Mouse (Mus musculus) bone marrow macrophage, adult 2 months (primary cell): ENCODE data around the gene Zcchc2. TPM values are rescaled to one million over a fixed set of nuclear protein-coding genes. Genes with fewer than 3 reads are reported as not detected.
A peak's percentile ranks its signal among the peaks of the same experiment; 100 is the strongest.

Experiments used
- H3K27ac ChIP-seq: 2 replicates; pipeline ENCODE4 v1.5.1; 2012; ENCODE audit warnings: low read depth, low read length; ENCODE audit not compliant: insufficient read depth
- H3K4me1 ChIP-seq: 2 replicates; pipeline ENCODE4 v1.6.1; 2012; ENCODE audit warnings: low read length; ENCODE audit not compliant: control insufficient read depth, insufficient read depth
- H3K4me3 ChIP-seq: 2 replicates; pipeline ENCODE4 v1.5.1; 2012; ENCODE audit warnings: mild to moderate bottlenecking, low read length, moderate library complexity; ENCODE audit not compliant: insufficient read depth
- CTCF ChIP-seq: IDR thresholded peaks from 2 replicates; pipeline ENCODE4 v1.5.1; 2012; ENCODE audit warnings: low read depth, mild to moderate bottlenecking, low read length, moderate library complexity
- POLR2A ChIP-seq: IDR thresholded peaks from 2 replicates; pipeline ENCODE4 v1.6.1; 2012; ENCODE audit warnings: mild to moderate bottlenecking, low read depth, low read length, borderline replicate concordance
- polyA plus RNA-seq: library from polyadenylated mRNA; stranded (reverse); fragments of >200 nt; gene quantifications from 2 replicates; pipeline ENCODE4 v1.2.4, GENCODE M21; 2012; ENCODE audit not compliant: missing spikeins, insufficient read depth, insufficient read length

The Zcchc2 gene
- polyA plus RNA-seq, 1 experiment, result 18.0 TPM

DNA sequence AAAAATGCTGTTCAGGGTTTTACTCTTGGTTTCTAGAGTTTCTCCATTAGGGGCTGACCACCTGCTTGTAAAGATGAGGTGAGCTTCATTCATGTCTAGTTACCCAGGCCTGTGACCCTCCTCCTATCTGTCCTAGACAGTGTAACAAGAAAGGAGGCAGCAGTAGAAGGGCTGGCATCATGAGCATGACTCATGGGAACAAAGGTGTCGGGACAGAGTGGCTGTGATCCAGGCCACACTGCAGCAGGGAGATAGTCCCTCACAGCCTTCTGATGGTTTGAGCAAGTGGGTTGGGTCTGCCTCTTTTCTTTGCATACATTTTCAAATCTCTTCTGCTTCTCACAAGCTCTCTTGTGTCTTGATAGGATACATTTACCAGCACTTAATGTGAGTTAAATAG is 17.4 kb downstream of the Zcchc2 start:
- H3K4me3 ChIP-seq, result no peak overlapping the region

DNA sequence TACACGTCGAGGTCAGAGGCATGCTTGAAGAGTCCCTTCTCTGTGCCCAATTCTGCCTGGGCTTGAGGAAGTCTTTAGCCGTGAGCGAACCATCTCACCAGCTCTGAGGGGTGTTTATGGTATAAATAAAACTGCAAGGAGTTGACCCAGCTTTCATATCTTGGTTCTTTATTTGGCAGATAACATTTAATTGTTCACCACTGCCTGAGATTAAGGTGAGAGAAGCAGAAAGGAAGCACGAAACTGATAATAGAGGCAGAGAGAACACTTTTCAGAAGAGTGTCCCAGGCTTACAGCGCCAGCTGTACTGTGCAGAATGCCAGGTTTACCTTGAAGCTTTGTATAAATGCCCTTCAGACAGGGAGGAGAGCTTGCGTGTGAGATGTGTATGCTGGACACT is 20.9 kb downstream of the Zcchc2 start:
- Histone ChIP-seq H3K27ac (no peak overlapping the region), H3K4me3 (no peak overlapping the region)
- TF ChIP-seq POLR2A (no peak), CTCF (no peak)

More for the DNA sequence above, 17.4 kb downstream of the Zcchc2 start:
- H3K4me1 ChIP-seq, result no peaks in the 10 kb centered on the region
- H3K27ac ChIP-seq, result no peak overlapping the region
- TF ChIP-seq CTCF, result no peak
- no peak for TF ChIP-seq POLR2A

DNA sequence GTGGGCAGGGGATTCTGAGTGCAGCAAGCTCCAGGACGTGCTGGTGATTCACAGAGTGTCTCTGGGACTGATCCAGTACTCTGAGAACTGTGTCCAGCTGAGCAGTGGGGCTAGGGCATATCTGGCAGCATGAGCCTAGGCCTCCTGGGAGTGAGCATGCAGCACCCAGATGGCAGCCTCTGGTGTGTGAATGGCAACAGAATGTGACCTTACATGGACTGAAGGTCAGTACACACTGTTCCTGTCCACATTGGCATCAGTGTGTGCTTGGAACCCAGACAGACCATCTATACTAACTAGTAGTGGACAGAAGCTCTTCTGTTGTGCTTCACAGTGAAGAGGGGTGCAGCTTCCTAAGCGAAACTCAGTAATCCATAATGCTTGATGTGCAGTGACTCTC is 23.6 kb downstream of the Zcchc2 start:
- TF ChIP-seq CTCF (no peak), POLR2A (no peak)
- Histone ChIP-seq H3K4me3 (no peak overlapping the region), H3K4me1 (no peaks in the 10 kb centered on the region; the same call in 1 of the 2 replicates), H3K27ac (no peak overlapping the region)

More for the DNA sequence above, 20.9 kb downstream of the Zcchc2 start:
- no peaks in the 10 kb centered on the region for H3K4me1 ChIP-seq

DNA sequence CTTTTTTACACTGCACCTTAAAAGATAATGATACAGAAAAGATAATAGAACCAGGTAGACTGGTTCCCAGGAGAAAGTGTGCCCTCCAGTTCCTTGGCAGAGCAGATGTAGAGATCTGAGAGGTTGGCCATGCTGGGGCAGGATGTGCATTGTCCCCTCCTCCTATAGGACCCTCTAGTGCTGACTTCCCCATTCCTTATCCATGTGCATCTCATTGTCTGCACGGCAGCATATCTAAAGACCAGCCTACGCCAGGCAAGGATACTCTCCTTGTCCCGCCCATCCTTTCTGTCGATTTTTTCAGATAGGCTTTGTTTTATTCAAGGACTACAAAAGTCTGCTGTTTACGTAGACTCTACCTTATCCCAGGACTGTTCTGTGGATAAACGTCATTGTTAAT is 26.1 kb downstream of the Zcchc2 start:
- no peak overlapping the region for H3K4me3 ChIP-seq
- H3K4me1 ChIP-seq, result peaks cover 12% of the 10 kb centered on the region
- H3K27ac ChIP-seq, result no peak overlapping the region
- no peak for TF ChIP-seq CTCF
- TF ChIP-seq POLR2A, result no peak

DNA sequence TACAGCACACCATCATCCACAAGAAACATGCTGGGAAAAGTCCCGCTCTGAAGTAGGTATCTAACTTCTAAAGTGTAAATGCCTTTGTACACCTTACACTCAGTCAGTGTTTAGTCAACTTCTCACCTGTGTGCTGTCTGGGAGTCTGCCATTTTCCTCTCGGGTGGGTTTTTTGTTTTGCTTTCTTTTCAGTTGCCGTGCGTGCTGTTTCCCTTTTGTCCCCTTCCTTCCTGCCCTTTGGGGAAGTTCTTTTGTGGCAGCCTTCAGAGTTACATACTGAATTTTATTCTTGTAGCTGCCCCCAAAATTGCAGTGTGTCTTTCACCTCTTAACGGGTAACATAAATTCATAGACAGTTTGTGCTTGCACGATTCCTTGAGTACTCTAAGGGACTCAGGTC is 29.6 kb downstream of the Zcchc2 start:
- TF ChIP-seq CTCF (no peak), POLR2A (no peak)
- H3K27ac ChIP-seq, result peak overlapping the region; percentile 40
- peaks cover 15% of the 10 kb centered on the region for H3K4me1 ChIP-seq
- H3K4me3 ChIP-seq, result peak overlapping the region; percentile 37

DNA sequence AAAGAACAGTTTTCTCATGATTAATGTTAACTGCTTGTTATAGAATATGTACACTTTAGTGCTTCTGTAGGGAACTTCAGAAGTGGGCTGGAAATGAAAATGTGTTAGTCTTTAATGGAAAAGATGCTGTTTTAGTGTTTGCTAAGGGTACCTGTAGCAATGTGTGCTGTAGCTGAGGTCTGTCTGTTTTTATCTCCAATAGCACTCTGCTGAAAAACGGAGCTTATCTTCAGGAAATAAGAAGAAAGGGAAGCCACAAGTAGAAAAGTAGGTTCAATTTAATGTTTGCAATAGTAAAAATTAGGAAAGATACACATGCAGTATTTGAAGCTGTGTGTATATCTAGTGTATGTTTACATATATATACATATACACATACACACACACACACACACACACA is 32.8 kb downstream of the Zcchc2 start:
- H3K4me1 ChIP-seq, result peaks cover 15% of the 10 kb centered on the region
- TF ChIP-seq CTCF (no peak), POLR2A (no peak)

DNA sequence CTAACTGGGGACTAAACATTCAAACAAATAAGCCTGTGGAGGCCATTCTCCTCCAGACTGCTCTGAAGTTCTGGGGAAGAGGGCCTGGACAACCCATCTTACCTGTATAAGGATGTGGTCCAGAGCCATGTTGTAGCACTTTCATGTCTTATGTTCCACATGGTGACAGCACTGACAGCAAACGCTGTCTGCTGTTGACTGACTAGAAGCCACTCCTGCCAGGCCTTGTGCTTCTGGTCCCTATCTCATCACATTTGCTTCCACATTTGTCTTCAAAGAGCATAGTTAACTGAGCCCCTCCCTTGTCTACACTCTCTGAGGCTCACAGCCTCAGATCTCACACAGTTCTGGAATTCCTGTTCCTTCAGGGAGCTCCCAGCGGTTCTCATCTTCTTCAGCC is 34.0 kb downstream of the Zcchc2 start:
- Histone ChIP-seq H3K27ac (no peak overlapping the region), H3K4me1 (peaks cover 15% of the 10 kb centered on the region), H3K4me3 (no peak overlapping the region)
- TF ChIP-seq CTCF (no peak), POLR2A (no peak)

More for the DNA sequence above, 32.8 kb downstream of the Zcchc2 start:
- H3K27ac ChIP-seq, result no peak overlapping the region
- no peak overlapping the region for H3K4me3 ChIP-seq

DNA sequence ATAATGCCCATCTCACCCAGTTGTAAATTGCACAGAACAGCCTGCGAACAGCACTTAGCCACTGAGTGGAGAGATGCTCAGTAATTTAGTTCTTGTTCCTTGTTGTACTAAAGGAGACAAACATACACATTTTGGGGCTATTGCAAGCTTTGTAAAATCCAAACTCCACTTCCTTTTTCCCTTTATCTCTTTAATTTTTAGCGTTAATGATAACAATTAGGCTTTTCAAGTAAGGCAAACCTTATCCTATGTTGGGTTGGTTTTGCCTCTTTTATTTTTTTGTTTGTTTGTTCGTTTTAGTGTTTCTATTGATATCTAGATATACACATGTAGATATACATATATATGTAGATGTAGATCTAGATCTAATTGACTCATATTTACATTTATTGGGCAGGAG is 34.6 kb downstream of the Zcchc2 start:
- TF ChIP-seq CTCF, result no peak
- TF ChIP-seq POLR2A, result no peak
- Histone ChIP-seq H3K4me1 (peaks cover 13% of the 10 kb centered on the region), H3K4me3 (no peak overlapping the region), H3K27ac (no peak overlapping the region)

DNA sequence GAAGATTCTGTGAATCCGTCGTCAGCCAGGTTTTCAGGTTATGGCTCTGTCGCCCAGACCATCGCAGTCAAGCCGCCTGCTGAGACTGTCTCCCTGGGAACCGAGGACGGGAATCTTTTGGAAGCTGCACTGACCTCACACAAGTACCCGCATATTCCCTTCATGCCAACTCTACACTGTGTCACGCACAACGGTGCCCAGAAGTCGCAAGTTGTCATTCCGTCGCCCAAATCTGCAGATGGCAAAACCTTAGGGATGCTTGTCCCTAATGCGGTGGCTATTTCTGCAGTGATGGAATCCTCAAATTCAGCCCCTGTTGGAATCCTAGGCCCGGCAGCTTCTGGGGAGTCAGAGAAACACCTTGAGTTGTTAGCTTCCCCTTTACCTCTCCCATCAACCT is 39.6 kb downstream of the Zcchc2 start:
- TF ChIP-seq POLR2A, result no peak
- no peak for TF ChIP-seq CTCF
- Histone ChIP-seq H3K27ac (peak overlapping the region; percentile 55), H3K4me1 (peaks cover 24% of the 10 kb centered on the region), H3K4me3 (no peak overlapping the region)

DNA sequence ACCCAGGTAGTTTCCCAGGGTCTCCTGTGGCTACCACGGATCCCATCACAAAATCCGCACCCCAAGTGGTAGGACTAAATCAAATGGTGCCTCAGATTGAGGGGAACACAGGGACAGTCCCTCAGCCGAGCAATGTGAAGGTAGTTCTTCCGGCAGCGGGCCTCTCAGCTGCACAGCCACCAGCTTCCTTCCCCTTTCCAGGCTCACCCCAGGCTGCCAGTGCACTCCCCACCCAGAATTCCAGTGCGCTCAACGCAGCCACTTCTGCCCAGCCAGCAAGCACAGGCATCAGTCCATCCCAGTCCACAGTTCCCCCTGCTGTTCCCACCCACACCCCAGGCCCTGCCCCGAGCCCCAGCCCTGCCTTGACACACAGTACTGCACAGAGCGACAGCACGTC is 40.1 kb downstream of the Zcchc2 start:
- Histone ChIP-seq H3K4me3 (no peak overlapping the region), H3K27ac (peak overlapping the region; percentile 55), H3K4me1 (peaks cover 24% of the 10 kb centered on the region)
- TF ChIP-seq POLR2A, result no peak
- TF ChIP-seq CTCF, result no peak

DNA sequence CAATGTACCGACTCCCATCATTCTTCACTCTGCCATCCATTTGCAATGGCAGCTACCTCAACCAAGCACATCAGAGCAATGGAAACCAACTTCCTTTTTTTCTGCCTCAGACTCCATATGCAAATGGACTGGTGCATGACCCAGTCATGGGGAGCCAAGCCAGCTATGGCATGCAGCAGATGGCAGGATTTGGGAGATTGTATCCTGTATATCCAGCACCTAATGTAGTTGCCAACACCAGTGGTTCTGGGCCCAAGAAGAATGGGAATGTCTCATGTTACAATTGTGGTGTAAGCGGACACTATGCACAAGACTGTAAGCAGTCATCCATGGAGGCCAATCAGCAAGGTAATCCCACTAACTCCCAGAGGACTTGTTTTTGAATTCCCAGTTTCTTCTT is 40.7 kb downstream of the Zcchc2 start:
- Histone ChIP-seq H3K4me1 (peaks cover 24% of the 10 kb centered on the region), H3K27ac (peak overlapping the region; percentile 36), H3K4me3 (no peak overlapping the region)
- TF ChIP-seq POLR2A (no peak), CTCF (no peak)

DNA sequence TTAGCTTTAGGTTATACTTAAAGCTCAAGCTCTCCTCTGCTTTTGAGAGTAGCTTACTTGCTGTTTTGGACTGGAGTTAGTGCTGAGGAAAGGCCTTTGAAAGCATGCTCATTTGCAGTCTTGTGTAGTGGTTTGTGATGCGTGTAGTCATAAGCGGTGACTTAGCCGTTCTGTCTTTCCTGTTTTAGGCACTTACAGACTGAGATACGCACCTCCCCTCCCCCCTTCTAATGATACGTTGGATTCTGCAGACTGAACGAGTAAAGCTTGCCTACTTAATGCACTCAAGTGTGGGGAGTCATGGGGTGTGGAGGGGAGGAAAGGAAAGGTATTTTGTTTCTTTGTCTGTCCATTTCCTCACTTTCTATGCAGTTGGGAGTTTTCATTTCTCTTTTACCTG is 41.7 kb downstream of the Zcchc2 start:
- no peak overlapping the region for H3K27ac ChIP-seq
- peaks cover 27% of the 10 kb centered on the region for H3K4me1 ChIP-seq
- TF ChIP-seq CTCF, result no peak
- TF ChIP-seq POLR2A, result no peak
- no peak overlapping the region for H3K4me3 ChIP-seq
